Mouse (Mus musculus) forebrain, embryonic 10.5 days (tissue): Measurements from ENCODE around the gene Ctxn1. TPM values are rescaled to one million over a fixed set of nuclear protein-coding genes. Genes with fewer than 3 reads are reported as not detected.
A peak's percentile ranks its signal among the peaks of the same experiment; 100 is the strongest.

ENCODE experiments used
- DNase-seq: peaks from one replicate; pipeline ENCODE4 v3.0.0-alpha.2; 2017; ENCODE audit warnings: low spot score; ENCODE audit errors: extremely low spot score
- H3K27ac ChIP-seq: fragments of 300-500 bp; sonication (generic); 2 replicates; pipeline ENCODE4 v1.5.1; 2016; ENCODE audit warnings: mild to moderate bottlenecking
- H3K27me3 ChIP-seq: fragments of 300-500 bp; sonication (generic); 2 replicates; pipeline ENCODE4 v1.6.1; 2016; ENCODE audit warnings: mild to moderate bottlenecking; ENCODE audit not compliant: poor library complexity, severe bottlenecking
- H3K36me3 ChIP-seq: fragments of 300-500 bp; sonication (generic); replicated peaks from 2 replicates; pipeline ENCODE4 v1.6.1; 2016; ENCODE audit warnings: mild to moderate bottlenecking, moderate library complexity
- H3K4me1 ChIP-seq: fragments of 300-500 bp; sonication (generic); 2 replicates; pipeline ENCODE4 v1.6.1; 2016
- H3K4me3 ChIP-seq: fragments of 300-500 bp; sonication (generic); 2 replicates; pipeline ENCODE4 v1.5.1; 2016; ENCODE audit warnings: mild to moderate bottlenecking, moderate library complexity
- H3K9me3 ChIP-seq: fragments of 300-500 bp; sonication (generic); 2 replicates; pipeline ENCODE4 v1.6.1; 2016; ENCODE audit warnings: mild to moderate bottlenecking, moderate library complexity
- WGBS: fragments of 180-500 bp; shearing (Covaris S2); methylation state at CpG from one replicate; pipeline ENCODE4 v1.1.7; 2016; 5-methylcytosine and 5-hydroxymethylcytosine counted together
- polyA plus RNA-seq: library from polyadenylated mRNA; unstranded; fragments of >200 nt; fragmentation: Nextera tagmentation; extraction: Ambion mirVana; gene quantifications from 2 replicates; pipeline ENCODE4 v1.2.1, GENCODE M21; 2016

Gene Ctxn1
- polyA plus RNA-seq, 1 experiment from 2014 or later: 120 TPM

- peaks cover 84% of the 10 kb centered on the region for H3K36me3 ChIP-seq
- peaks cover 2% of the 10 kb centered on the region; the same call in 1 of the 2 replicates for H3K9me3 ChIP-seq
- 89% methylated on average over 13 of the region's 13 CpGs for WGBS
These were observed 13.3 kb downstream of the Ctxn1 start for GRCm38 (mm10) chr8:4245737-4246136.

DNA sequence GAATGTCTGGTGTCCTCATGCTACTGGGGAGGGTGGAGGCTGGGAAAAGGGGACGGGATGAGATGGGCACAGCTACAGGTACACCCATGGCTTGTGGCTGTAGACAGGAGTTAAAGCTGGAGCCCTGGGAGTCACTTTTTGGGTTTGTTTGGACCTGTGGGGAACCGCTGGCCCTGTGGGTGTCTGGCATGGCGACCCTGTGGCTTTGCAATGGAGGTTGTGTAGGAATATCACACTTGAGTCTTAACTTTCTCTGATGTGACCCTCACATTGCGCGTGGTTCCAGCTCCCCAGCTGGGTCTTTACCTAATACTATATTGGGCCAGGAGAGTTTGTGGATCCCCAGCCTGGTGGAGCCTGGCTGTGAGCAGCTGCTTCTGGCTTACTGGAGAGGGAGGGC, 14.0 kb downstream of the Ctxn1 start:
- Histone ChIP-seq H3K27ac (no peak overlapping the region), H3K4me3 (no peak overlapping the region), H3K36me3 (peaks cover 87% of the 10 kb centered on the region), H3K9me3 (peaks cover 2% of the 10 kb centered on the region; the same call in 1 of the 2 replicates), H3K27me3 (peaks cover 25% of the 10 kb centered on the region), H3K4me1 (peaks cover 25% of the 10 kb centered on the region)
- DNase-seq: no peak
- WGBS: 92% methylated on average over 5 of the region's 5 CpGs

More at GRCm38 (mm10) chr8:4245737-4246136, 13.3 kb downstream of the Ctxn1 start:
- Histone ChIP-seq H3K27ac (no peak overlapping the region), H3K27me3 (peaks cover 30% of the 10 kb centered on the region), H3K4me3 (no peak overlapping the region), H3K4me1 (peaks cover 26% of the 10 kb centered on the region)
- no peak for DNase-seq

DNA sequence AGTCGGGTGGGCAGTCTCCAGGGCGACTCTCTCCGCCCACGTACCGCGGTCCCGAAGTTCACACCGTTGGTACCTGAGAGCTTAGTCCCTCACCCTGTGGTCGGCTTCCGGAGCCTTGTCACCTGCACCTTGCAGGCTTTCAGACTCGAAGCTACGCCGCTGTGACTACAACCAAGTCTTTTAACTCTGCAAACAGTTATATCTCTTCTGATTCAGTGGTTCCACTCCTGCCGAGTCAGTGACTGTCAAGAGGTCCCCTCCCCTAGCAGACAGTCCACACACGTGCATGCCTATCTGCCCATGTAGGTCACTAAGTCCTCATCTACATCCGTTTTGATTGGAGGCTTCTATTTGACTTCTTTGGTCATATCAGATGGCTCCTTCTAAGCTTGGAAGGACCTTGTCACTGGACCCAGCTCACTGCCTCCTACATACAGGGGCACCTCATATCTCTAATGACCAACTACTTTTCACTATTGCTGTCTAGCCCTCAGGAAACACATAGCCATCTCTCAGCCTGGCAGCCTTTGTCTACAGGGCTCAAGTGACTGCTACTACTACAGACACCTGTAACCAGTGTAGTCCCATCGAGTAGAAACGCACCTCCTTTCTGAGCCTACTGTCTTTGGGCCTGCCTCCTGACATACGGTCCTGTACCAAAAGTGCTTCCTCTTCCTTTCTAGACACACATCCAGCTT, 19.7 kb downstream of the Ctxn1 start:
- H3K9me3 ChIP-seq: no peaks in the 10 kb centered on the region; the same call in 1 of the 2 replicates
- H3K36me3 ChIP-seq: peaks cover 38% of the 10 kb centered on the region
- H3K27me3 ChIP-seq: peaks cover 14% of the 10 kb centered on the region; the same call in 1 of the 2 replicates
- H3K27ac ChIP-seq: peak overlapping the region; percentile 98
- peaks cover 29% of the 10 kb centered on the region for H3K4me1 ChIP-seq
- WGBS: 17% methylated on average over 19 of the region's 19 CpGs
- H3K4me3 ChIP-seq: peak overlapping the region; percentile 84
- DNase-seq: no peak

GRCm38 (mm10) chr8:4238434-4239192, 20.5 kb downstream of the Ctxn1 start, which contains the start of the genes Map2k7 and Gm49320:
Gene Map2k7, plus strand, starts transcription at chr8:4238740.
Gene Gm49320, plus strand, starts transcription at chr8:4238865.
- peak; percentile 100 for DNase-seq
- Histone ChIP-seq H3K27ac (peak within 1 kb of the TSS; percentile 98), H3K4me3 (peak within 1 kb of the TSS; percentile 84), H3K9me3 (no peaks in the 10 kb centered on the region; the same call in 1 of the 2 replicates), H3K27me3 (peaks cover 20% of the 10 kb centered on the region; the same call in 1 of the 2 replicates), H3K4me1 (peaks cover 29% of the 10 kb centered on the region), H3K36me3 (peaks cover 31% of the 10 kb centered on the region)
- under 1% methylated on average over 59 of the region's 71 CpGs for WGBS

GRCm38 (mm10) chr8:4237814-4238433, 21.1 kb downstream of the Ctxn1 start:
- peaks cover 24% of the 10 kb centered on the region for H3K36me3 ChIP-seq
- peak overlapping the region; percentile 98 for H3K27ac ChIP-seq
- H3K4me3 ChIP-seq: peak overlapping the region; percentile 84
- peaks cover 20% of the 10 kb centered on the region; the same call in 1 of the 2 replicates for H3K27me3 ChIP-seq
- WGBS: 22% methylated on average over 15 of the region's 15 CpGs
- DNase-seq: no peak
- no peaks in the 10 kb centered on the region; the same call in 1 of the 2 replicates for H3K9me3 ChIP-seq
- peaks cover 29% of the 10 kb centered on the region for H3K4me1 ChIP-seq

- Histone ChIP-seq H3K4me3 (no peak overlapping the region), H3K27ac (no peak overlapping the region), H3K4me1 (peaks cover 9% of the 10 kb centered on the region), H3K27me3 (peaks cover 59% of the 10 kb centered on the region), H3K9me3 (no peaks in the 10 kb centered on the region), H3K36me3 (no peaks in the 10 kb centered on the region)
- DNase-seq: no peak
- 69% methylated on average over 10 of the region's 10 CpGs for WGBS
These were observed 28.3 kb downstream of the Ctxn1 start for GRCm38 (mm10) chr8:4230612-4231351.

- H3K4me3 ChIP-seq: no peak overlapping the region
- WGBS: 78% methylated on average over 5 of the region's 5 CpGs
- peaks cover 58% of the 10 kb centered on the region for H3K27me3 ChIP-seq
These were observed 29.3 kb downstream of the Ctxn1 start for GRCm38 (mm10) chr8:4229784-4230183.

GRCm38 (mm10) chr8:4227919-4228318, 31.2 kb downstream of the Ctxn1 start:
- Histone ChIP-seq H3K4me1 (peaks cover 9% of the 10 kb centered on the region), H3K27ac (no peak overlapping the region), H3K36me3 (no peaks in the 10 kb centered on the region), H3K27me3 (peaks cover 59% of the 10 kb centered on the region), H3K4me3 (no peak overlapping the region), H3K9me3 (no peaks in the 10 kb centered on the region)
- DNase-seq: no peak
- 88% methylated on average over 4 of the region's 4 CpGs for WGBS

More at GRCm38 (mm10) chr8:4229784-4230183, 29.3 kb downstream of the Ctxn1 start:
- DNase-seq: no peak
- Histone ChIP-seq H3K9me3 (no peaks in the 10 kb centered on the region), H3K27ac (no peak overlapping the region), H3K36me3 (no peaks in the 10 kb centered on the region), H3K4me1 (peaks cover 9% of the 10 kb centered on the region)

GRCm38 (mm10) chr8:4226739-4227347, 32.2 kb downstream of the Ctxn1 start, which contains the start of gene Lrrc8e:
Gene Lrrc8e, plus strand, starts transcription at chr8:4226827.
- Histone ChIP-seq H3K27me3 (peaks cover 59% of the 10 kb centered on the region), H3K36me3 (no peaks in the 10 kb centered on the region), H3K27ac (peak within 1 kb of the TSS; percentile 20), H3K4me3 (peak within 1 kb of the TSS; percentile 45), H3K4me1 (peaks cover 9% of the 10 kb centered on the region), H3K9me3 (no peaks in the 10 kb centered on the region)
- no peak for DNase-seq
- 4% methylated on average over 33 of the region's 33 CpGs for WGBS

- Histone ChIP-seq H3K4me1 (peaks cover 9% of the 10 kb centered on the region), H3K27me3 (peaks cover 59% of the 10 kb centered on the region), H3K9me3 (no peaks in the 10 kb centered on the region), H3K4me3 (peak overlapping the region; percentile 45), H3K27ac (0 out of 2 replicates have a peak overlapping the region, but pooled peaks have one; percentile 20), H3K36me3 (no peaks in the 10 kb centered on the region)
- no peak for DNase-seq
- 23% methylated on average over 4 of the region's 4 CpGs for WGBS
These were observed 32.8 kb downstream of the Ctxn1 start for GRCm38 (mm10) chr8:4226323-4226722.

GRCm38 (mm10) chr8:4222059-4222458, 37.0 kb downstream of the Ctxn1 start:
- Histone ChIP-seq H3K27ac (no peak overlapping the region), H3K36me3 (no peaks in the 10 kb centered on the region), H3K27me3 (peaks cover 48% of the 10 kb centered on the region), H3K4me1 (peaks cover 16% of the 10 kb centered on the region), H3K4me3 (no peak overlapping the region), H3K9me3 (no peaks in the 10 kb centered on the region)
- no peak for DNase-seq
